Mouse (Mus musculus): ENCODE measurements around the gene Rhbdf1.

Gene Rhbdf1

DNA sequence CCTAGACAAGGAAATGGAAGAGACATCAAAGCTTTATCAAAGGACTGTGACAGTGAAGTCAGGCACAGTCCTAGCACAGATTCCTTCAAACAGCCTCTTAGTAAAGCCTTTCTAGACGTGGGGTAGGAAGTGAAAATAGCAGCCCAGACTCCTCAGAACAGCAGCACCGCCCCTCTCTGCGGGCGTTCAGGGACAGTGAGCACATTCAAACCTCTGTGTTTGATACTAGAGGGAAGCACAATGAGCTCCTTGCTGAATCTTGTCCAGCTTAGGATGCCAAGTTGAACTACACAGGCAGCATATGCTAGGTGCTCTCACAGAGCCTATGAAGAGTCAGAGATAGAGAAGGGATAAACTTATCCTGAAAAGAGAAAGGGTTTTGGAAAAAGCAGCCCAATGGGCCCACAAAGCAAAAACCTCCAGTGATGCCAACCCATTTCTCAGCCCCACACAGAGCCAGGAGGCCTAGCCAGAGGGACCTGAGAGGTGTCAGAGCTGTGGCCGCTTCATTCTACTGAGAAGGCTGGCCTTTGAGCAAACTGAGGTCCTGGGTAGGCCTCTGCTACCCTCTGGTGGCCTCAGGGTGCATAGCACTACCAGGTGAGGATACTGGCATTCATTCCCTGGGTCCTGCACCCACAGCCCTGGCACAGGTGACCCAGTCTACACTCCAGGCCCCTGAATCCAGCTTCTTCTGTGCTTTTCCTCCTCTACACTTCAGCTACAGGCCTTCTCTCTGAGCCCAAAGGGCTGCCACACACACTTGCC lies 16.2 kb upstream of the Rhbdf1 start:
- in situ Hi-C loops (cut with MboI, MseI), result no loop called here

DNA sequence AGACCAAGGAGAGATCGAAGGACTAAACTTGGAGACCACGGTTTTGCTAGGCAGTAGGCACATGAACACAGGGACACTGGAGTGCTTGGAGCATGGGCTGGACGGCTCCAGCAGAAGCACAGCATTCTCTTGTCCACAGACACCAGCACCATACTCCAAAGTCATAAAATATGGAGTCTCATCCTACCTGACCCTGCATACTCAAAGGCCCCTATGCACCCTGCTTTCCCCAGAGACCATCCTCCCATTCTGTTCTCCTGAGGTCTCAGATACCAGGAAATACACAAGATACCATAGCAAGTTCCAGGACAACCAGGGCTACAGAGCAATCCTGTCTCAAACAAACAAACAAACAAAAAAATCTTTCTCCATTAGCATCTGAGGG lies 15.3 kb upstream of the Rhbdf1 start:
- in situ Hi-C loops (cut with MboI, MseI), result no loop called here

- in situ Hi-C loops (cut with MboI, MseI), result no loop called here
Measured at GRCm38 (mm10) chr11:32236712-32237410, 14.8 kb upstream of the Rhbdf1 start.

GRCm38 (mm10) chr11:32236132-32236531 lies 14.0 kb upstream of the Rhbdf1 start:
- in situ Hi-C loops (cut with MboI, MseI), result no loop called here

- in situ Hi-C loops (cut with MboI, MseI), result no loop called here
Measured at GRCm38 (mm10) chr11:32235646-32236045, 13.5 kb upstream of the Rhbdf1 start.

GRCm38 (mm10) chr11:32234816-32235485 lies 12.9 kb upstream of the Rhbdf1 start:
- in situ Hi-C loops (cut with MboI, MseI), result no loop called here

DNA sequence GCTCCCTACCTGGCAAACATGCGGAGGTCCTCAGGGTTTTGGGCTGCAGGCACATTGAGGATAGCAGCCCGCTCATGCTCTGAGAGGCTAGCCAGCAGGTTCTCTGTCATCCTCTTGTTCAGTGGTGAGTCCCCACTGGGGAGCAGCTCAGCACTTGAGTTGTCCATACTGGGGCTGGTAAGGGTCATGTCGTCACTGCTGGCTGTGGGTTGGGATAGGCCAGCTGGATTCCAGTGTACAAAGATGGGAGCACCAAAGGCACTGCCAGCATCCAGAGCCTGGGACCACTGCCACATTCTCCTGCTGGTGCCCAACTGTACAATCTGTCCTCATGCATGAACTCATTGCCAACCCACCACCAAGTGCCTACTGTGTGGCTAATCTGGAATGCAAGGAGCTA lies 11.8 kb upstream of the Rhbdf1 start:
- in situ Hi-C loops (cut with MboI, MseI), result no loop called here

DNA sequence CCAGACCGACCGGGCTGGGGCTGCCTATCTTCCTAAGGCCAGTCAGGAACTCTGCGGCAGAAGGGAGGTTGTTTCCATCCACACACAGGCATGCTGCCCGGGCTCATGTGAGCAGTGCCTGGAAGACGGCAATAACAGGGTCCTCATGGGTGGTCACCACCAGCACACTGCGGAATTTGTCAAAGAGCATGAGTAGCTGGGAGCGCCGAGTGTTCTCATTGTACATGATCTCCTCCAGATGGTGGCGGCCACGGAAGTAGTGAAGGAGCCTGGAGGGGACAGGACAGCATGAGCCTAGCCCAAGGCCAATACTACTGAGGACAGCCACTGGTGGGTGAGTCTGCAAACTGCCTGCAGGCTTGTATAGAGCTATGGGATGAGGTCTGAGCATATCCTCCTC lies 10.7 kb upstream of the Rhbdf1 start:
- in situ Hi-C loops (cut with MboI, MseI), result no loop called here

GRCm38 (mm10) chr11:32231125-32231524 lies 9.0 kb upstream of the Rhbdf1 start:
- in situ Hi-C loops (cut with MboI, MseI), result no loop called here

- in situ Hi-C loops (cut with MboI, MseI), result no loop called here
Measured at GRCm38 (mm10) chr11:32230220-32230619, 8.1 kb upstream of the Rhbdf1 start.

DNA sequence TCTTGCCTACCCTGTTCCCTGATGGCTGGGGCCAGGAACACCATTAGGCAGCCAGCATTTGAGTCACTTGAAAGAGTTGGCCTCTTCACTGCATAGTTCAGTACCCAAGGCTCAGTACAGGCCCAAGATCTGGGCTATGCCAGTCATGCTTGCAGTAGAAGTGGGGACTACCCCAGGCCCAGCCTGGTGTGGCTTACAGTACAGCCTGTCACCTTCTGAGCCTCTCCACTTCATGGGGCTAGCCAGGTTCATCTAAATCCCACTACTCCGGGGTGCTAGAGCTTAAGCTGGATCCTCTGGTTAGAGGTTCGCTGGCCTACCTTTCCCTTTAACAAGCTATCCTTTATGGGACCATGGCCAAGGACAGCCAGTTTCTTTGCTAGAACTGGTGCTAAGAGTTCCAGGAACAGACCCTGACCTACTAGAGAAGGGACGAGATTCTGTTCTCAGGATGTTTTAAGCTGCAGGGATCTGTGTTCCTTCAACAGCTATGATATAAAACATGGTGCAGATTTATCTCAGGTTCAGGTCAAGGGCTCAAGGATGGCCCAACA lies 6.3 kb upstream of the Rhbdf1 start:
- in situ Hi-C loops (cut with MboI, MseI), result no loop called here

DNA sequence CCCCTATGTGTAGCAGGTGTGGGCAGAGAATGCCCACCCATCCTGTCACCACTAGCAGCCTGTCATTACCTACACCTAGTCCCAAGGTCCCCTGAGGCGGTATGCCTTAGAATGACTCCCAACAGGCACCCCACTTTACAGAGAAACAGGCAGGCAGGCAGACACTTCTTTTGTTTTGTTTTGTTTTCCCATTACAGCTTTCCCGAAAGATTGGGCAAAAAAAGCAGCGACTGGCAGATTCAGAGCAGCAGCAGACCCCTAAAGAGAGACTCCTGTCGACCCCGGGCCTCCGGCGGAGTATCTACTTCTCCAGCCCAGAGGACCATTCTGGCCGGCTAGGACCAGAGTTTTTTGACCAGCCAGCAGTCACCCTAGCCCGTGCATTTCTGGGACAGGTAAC lies 5.5 kb upstream of the Rhbdf1 start:
- in situ Hi-C loops (cut with MboI, MseI), result no loop called here

- in situ Hi-C loops (cut with MboI, MseI), result no loop called here
Measured at GRCm38 (mm10) chr11:32227041-32227440, 4.9 kb upstream of the Rhbdf1 start.

GRCm38 (mm10) chr11:32226124-32226871 lies 4.2 kb upstream of the Rhbdf1 start, which contains the start of gene Mpg:
Gene Mpg, plus strand, starts transcription at chr11:32226505.
- in situ Hi-C loops (cut with MboI, MseI), result no loop called here

- in situ Hi-C loops (cut with MboI, MseI), result no loop called here
Measured at GRCm38 (mm10) chr11:32225222-32226104, 3.4 kb upstream of the Rhbdf1 start.

DNA sequence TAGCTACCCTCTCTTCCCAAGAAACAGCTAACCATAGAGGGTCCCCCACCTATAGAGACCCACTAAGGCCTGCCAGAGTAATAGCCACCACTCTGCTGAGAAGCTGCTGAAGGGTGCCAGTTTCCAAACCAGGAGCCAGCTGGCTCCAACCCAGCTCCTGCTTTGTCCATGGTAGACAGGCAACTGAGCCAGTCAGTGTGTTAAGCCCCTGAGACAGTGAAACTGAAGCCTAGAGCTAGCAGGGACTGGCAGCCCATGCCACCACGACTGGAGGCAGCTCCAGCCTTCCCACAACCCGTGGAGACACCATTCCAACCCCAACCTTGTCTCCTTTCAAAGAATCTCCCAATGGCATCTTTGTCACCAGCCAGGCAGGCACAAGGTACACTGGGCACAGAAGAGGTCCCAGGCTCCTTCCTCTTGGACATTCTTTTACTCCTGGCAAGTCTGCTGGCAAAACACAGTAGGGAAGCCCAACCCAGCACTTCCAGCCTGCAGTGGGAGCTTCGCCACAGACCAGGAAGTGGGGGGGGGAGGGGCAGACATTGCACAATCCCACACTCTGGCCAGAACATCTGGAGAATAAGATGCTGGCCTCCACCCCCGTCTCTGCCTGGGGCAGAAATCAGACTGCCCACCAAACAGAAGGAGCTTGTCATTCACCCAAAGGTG lies 2.5 kb upstream of the Rhbdf1 start:
- in situ Hi-C loops (cut with MboI, MseI), result no loop called here

- in situ Hi-C loops (cut with MboI, MseI), result no loop called here
Measured at GRCm38 (mm10) chr11:32223297-32223967, 1.3 kb upstream of the Rhbdf1 start.

- in situ Hi-C loops (cut with MboI, MseI), result no loop called here
Measured at GRCm38 (mm10) chr11:32222570-32223194, 582 bp upstream of the Rhbdf1 start.

Measured in T-helper 2 cell (primary cell).